Mouse (Mus musculus) right cerebral cortex, postnatal 25 days (tissue): ENCODE measurements at regions not wholly inside any gene's neighbourhood (a gene's known extent, or its start where the extent isn't known, plus 50 kb on each side); places are given as distances from the start of the nearest gene placed in this dataset.

ENCODE experiments used
- DNase-seq: peaks from one replicate; pipeline ENCODE4 v3.0.0; 2022

DNA sequence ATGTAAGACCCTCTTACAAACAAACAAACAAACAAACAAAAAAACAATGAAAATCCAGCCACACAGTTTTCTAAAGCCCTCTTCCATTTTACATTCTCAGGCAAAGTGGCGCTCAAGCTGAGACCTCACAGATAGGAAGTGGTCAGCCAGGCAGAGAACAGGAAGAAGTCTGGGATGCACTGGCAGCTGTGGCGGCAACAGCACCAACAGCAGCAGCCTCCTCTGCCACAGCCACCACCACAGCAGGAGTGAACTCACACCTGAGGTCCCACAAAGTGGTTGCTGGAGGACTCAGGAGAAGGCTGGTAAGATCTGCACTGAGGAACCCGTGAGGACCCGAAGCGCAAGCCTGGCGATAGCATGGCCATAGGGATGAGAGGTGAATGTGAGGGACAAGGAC, 156.3 kb downstream of the Grm4 start:
- DNase-seq, result no peak

DNA sequence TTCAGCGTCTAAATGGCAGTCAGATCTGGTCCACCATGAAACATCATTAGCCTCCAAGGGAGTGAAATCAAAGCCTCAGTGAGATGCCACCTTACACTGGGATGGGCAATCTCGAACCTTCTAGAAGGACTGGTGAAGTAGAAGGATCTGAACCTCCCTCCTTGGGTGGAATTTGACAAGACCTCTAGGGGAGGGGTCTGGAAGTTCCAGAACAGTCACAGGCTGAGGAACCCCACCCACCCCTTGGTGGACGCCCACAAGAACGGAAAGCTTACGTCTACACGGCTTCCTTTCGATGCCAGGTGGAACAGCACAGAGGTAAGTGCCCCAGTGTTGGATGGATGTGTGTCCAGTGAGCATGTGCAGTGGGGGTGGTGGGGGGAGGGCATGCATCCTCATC, 156.9 kb downstream of the Grm4 start:
- DNase-seq, result no peak

DNA sequence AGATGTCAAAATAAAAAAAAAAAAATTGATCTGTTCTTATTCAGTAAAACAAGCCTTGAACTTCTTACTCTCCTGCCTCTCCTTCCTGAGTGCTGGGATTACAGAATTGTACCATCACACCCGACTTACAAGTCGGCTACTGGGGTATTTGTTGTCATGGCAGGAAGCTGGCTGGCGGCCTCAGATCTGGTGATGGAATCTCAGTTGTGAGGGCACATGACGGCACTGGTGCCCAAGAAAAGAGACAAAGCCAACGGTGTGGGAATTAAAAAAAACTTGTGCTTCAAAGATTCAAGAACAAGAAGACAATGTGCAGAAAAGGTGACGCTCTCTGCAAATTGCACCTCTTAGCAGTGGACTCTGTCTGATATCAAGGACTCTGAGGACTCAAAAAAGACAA, 157.3 kb downstream of the Grm4 start:
- no peak for DNase-seq

DNA sequence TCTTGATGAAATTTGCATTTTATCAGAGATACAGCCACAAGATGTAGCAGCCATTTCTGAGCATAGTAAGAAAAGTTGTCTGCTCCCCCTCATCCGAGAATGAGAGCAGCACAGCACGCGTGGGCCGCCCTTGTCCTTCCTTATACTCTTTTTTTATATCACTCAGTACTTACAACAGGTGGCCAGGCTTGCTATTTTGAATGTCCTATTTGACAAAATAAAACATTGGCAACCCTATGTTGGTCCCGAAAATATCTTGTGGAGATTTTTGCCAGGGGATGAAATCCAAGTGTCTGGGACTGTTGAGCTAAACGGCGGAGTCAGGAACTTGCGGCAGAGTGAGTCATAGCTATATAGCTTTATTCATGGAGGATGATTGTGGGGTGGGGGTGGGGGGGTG, 158.0 kb upstream of the Lemd2 start:
- peak; percentile 50 for DNase-seq

DNA sequence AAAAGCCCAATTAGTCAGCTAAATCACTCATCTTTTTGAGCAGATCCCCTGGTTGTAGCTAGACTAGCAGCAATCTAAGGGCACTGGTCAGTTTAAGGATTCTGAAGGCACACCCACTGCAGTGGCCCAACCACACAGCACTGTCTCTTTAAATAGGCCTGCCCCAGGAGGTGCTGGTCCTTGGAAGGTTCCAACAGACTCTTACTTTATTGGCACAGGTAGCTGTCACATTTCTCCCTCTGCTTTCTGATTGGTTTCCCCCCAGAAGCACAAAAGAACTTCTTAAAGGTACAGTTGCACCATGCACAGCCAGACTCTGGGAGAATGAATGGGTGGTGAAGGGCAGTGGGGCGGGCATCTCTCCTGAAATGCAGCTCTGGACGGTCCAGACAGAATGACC, 157.1 kb upstream of the Lemd2 start:
- DNase-seq, result no peak

DNA sequence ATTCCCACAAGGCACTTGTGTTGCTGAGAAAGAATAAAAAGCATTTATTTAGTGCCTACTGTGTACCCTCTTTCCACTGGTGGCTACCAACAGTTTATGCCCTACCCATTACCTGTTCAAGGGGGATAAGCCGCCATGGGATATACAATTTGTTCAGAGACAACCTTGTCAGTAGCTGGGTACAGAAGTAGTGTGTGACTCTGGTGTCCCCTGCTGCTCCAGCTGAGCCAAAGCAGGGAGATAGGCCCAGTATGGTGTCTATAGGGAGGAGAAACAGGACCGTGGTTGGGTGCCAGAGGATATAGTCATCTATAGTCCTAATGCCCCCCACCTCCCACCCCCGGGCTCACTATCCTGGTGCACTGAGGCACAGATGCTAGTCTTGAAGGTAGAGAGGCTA, 152.6 kb upstream of the Lemd2 start:
- DNase-seq, result no peak

DNA sequence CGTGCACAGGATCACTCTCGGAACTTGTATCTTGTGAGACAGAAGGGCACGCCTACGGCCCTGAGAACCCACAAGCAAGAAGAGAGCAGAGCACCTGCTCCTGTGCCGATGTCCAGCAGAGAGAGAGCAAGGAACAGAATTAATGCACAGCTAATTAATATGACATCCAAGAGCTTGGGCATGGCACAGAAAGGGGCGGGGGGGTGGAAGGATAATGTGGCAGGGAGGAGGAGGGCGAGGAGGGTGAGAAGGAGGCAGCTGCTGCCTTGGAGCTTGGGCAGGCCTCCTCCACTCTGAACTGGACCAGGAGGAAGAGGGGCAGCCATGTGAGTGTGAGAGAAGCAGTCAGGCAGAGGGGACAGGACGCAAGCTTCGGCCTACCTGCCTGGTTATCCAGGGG, 151.4 kb upstream of the Lemd2 start:
- no peak for DNase-seq

DNA sequence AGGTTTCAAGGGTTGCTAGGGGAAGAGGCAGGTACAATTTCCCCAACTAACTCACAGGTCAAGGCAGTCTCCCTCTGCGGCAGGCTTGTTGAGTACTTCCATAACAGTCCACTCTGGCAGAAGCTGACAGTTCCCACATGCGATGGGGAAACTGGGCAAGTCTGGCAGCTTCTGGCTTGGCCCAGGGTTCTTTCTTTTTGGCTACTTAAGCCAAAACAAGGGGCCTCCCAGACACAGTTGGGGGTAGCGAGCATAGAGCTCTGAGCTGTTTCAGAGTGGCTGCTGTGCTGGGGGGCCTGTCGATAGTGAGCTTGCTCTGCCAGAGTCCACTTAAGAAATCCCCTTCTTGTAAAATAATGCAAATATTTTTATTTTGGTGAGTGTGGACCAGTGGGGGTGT, 150.8 kb upstream of the Lemd2 start:
- no peak for DNase-seq

GRCm38 (mm10) chr17:27349911-27350310, 145.6 kb upstream of the Lemd2 start:
- no peak for DNase-seq

DNA sequence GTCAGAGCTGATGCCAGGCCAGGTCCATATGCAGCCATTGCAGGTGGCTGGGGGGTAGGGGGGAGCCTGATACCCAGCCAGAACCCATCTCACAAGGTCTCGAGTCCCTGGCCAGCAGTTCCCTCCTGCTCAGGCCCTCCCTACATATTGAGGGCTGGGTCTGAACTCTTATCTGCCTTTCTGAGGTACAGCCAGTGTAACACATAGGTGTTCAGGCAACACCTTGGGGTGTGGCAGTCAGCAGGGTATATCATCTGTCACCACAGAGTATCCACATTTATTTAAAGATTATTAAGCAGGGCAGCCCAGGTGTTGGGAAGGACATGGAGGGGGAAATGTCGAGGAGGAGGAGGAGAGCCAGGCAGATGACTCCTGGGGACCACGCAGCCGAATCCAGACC, 145.2 kb upstream of the Lemd2 start:
- no peak for DNase-seq

GRCm38 (mm10) chr17:27341952-27342890, 138.0 kb upstream of the Lemd2 start:
- DNase-seq, result no peak

- no peak for DNase-seq
These were observed 135.6 kb upstream of the Lemd2 start for GRCm38 (mm10) chr17:27339823-27340222.

- no peak for DNase-seq
These were observed 135.0 kb upstream of the Lemd2 start for GRCm38 (mm10) chr17:27339261-27339660.

DNA sequence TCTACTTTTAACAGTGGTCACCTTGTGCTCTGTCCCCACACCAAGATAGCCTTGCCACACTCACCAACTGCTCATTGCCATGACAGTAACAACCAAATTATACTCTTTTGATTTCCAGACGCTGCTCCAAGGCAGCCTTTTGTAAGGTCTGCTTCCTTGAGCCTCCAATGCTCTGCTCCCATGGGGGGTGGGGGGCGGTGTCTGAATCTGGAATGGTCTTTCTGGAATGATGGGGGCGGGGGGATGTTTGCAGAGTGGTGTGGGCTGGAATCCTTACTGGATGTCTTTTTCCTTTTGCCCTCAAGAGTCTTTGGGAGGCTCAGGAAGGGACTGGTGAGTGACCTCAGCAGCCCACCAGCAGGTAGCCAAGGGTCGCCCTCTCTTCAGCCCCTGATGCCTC, 131.4 kb upstream of the Lemd2 start:
- no peak for DNase-seq

GRCm38 (mm10) chr17:27333593-27333992, 129.3 kb upstream of the Lemd2 start:
- DNase-seq, result peak; percentile 63

GRCm38 (mm10) chr17:27333141-27333540, 128.9 kb upstream of the Lemd2 start:
- DNase-seq, result no peak

- DNase-seq, result no peak
These were observed 127.8 kb upstream of the Lemd2 start for GRCm38 (mm10) chr17:27332076-27332475.

DNA sequence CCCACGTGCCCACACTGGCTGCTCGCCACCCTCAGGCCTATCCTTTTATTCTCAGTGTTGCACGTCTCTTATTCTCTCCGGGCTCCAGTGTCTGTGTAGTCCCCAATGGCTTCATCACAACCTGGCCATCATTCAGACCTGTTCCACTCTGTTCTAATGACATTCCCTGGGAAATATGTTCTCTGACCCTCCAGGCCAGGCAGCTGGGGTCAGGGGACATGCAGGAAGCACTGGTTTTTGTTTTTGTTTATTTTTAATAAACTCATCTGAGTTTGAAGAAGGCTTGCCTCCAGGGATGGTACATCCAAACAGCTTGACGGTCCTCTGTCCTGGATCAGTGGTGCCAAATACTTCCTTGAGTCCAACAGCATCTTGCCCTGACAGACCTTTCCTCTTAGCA, 127.4 kb upstream of the Lemd2 start:
- DNase-seq, result no peak

DNA sequence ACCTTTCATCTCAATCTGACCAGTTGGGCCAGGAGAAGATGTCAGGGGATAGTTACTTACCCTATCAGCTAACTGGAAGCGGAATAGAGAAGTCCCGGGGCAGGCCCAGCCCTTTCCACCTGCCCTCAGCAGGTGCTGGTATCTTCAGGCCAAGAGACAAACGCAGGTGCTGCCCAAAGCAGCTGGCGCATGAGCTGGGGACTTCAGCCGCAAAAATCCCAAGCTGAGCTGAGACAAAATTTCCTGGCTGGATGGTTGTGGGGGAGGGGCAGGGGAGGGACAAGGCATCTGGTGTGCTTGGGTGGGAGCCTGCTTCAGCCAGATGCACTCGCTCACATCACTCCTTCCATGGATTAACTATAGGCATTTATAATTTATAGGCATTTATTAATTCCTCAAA, 125.5 kb upstream of the Lemd2 start:
- DNase-seq, result no peak

- DNase-seq, result no peak
These were observed 124.9 kb upstream of the Lemd2 start for GRCm38 (mm10) chr17:27329183-27329582.

DNA sequence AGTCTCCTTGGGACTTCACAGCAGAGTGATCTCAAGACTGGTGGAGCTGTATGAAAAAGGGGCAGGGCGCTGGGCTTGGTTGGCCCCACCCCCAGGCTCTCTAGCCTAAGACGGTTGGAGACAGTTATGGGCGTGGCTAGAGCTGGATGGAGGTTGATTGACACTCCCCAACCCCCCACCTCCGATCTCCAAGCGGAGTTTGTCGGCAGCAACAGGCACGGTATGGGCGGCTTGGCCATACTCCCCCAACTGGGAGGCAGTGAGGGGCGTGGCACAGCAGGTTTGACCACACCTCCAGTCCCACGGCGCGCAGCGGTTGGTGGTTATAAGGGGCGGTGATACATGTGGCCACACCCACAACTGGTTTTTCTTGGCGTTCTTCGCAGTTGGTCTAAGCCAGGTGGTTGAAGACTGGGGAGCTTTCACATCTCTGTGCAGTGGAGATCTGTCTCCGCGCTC, 120.8 kb upstream of the Lemd2 start:
- peak; percentile 54 for DNase-seq

- no peak for DNase-seq
These were observed 119.2 kb upstream of the Lemd2 start for GRCm38 (mm10) chr17:27323513-27323912.

GRCm38 (mm10) chr17:27322891-27323509, 118.7 kb upstream of the Lemd2 start:
- no peak for DNase-seq

DNA sequence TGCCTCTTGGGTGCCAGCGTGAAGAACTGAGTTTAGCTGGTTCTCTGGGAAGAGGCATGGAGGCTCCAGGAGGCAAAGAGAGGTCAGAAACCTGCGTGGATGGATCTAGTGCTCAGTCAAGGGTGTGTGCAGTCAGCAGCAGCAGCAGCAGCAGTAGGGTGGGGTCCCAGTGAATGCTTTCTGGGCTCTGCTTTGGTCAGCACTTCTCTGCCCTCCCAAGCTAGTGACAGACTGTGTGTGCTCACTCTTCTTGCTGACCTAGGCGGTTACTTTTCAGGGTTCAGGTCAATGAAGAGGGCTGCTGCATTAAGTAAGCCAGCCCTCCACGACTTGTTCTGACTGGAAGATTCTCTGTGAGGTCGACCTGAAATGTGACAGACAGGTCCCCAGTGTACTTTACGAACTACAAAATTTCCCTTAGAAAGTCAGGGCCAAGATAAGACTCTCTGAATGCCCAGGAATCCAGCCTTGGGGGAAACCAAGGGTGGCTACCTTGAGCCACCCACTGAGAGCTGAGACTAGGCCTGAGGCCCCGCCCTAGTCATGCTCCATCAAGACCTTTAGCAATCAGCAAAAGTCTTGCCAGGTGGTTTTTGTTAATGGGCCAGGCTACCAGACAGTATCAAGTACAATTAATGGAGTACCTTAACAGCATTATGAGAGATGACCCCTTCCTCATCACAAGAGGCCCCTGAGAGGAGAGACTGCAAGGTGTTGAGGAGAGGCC, 114.9 kb upstream of the Lemd2 start:
- DNase-seq, result no peak
